Mouse (Mus musculus): ENCODE results near the gene Map1b. TPM values are rescaled to one million over a fixed set of nuclear protein-coding genes. Genes with fewer than 3 reads are reported as not detected.

Gene Map1b
- polyA plus RNA-seq, 1 experiment from 2014 or later, result 23.4 TPM

- Histone ChIP-seq H3K27ac (no peak overlapping the region), H3K36me3 (ENCODE audit: insufficient read depth, low read length) (no peaks in the 10 kb centered on the region), H3K4me2 (ENCODE audit: low read length) (no peak overlapping the region), H3K9me3 (replicated peaks; ENCODE audit: low read length) (no peaks in the 10 kb centered on the region), H3K27me3 (ENCODE audit: insufficient read depth, low read length) (no peaks in the 10 kb centered on the region), H3K4me3 (replicated peaks; ENCODE audit: low read depth, low read length) (no peak overlapping the region), H3K9ac (ENCODE audit: low read depth, low read length) (no peak overlapping the region), H3K4me1 (replicated peaks; ENCODE audit: insufficient read depth, low read length) (peaks cover 6% of the 10 kb centered on the region; the same call in 1 of the 2 replicates)
- no peak for TF ChIP-seq CTCF (IDR thresholded peaks at IDR 0.05; ENCODE audit: low read depth)
- 85% methylated on average over 9 of the region's 9 CpGs for WGBS
- ATAC-seq (replicated peaks; ENCODE audit: low FRiP score, low read depth) (no peak), DNase-seq (ENCODE audit: low spot score) (no peak)
Observed at GRCm38 (mm10) chr13:99472028-99472427, 44.3 kb downstream of the Map1b start.

- Histone ChIP-seq H3K9me3 (replicated peaks; ENCODE audit: low read length) (no peaks in the 10 kb centered on the region), H3K4me3 (replicated peaks; ENCODE audit: low read depth, low read length) (no peak overlapping the region), H3K36me3 (ENCODE audit: insufficient read depth, low read length) (no peaks in the 10 kb centered on the region), H3K27ac (no peak overlapping the region), H3K4me2 (ENCODE audit: low read length) (no peak overlapping the region), H3K4me1 (replicated peaks; ENCODE audit: insufficient read depth, low read length) (no peaks in the 10 kb centered on the region), H3K27me3 (ENCODE audit: insufficient read depth, low read length) (no peaks in the 10 kb centered on the region), H3K9ac (ENCODE audit: low read depth, low read length) (no peak overlapping the region)
- DNase-seq (ENCODE audit: low spot score) (no peak), ATAC-seq (replicated peaks; ENCODE audit: low FRiP score, low read depth) (no peak)
- no peak for TF ChIP-seq CTCF (IDR thresholded peaks at IDR 0.05; ENCODE audit: low read depth)
- WGBS, result 90% methylated on average over 7 of the region's 7 CpGs
Observed at GRCm38 (mm10) chr13:99470084-99470483, 46.3 kb downstream of the Map1b start.

- 88% methylated on average over 2 of the region's 2 CpGs for WGBS
- H3K36me3 ChIP-seq (ENCODE audit: insufficient read depth, low read length), result no peaks in the 10 kb centered on the region
- no peak for TF ChIP-seq CTCF (IDR thresholded peaks at IDR 0.05; ENCODE audit: low read depth)
- no peak overlapping the region for H3K9ac ChIP-seq (ENCODE audit: low read depth, low read length)
- no peaks in the 10 kb centered on the region for H3K4me1 ChIP-seq (replicated peaks; ENCODE audit: insufficient read depth, low read length)
- H3K4me3 ChIP-seq (replicated peaks; ENCODE audit: low read depth, low read length), result no peak overlapping the region
- no peaks in the 10 kb centered on the region for H3K9me3 ChIP-seq (replicated peaks; ENCODE audit: low read length)
- no peaks in the 10 kb centered on the region for H3K27me3 ChIP-seq (ENCODE audit: insufficient read depth, low read length)
- ATAC-seq (replicated peaks; ENCODE audit: low FRiP score, low read depth), result no peak
- H3K4me2 ChIP-seq (ENCODE audit: low read length), result no peak overlapping the region
- H3K27ac ChIP-seq, result no peak overlapping the region
- DNase-seq (ENCODE audit: low spot score), result no peak
Observed at GRCm38 (mm10) chr13:99468267-99468666, 48.1 kb downstream of the Map1b start.

GRCm38 (mm10) chr13:99466811-99467315 is 49.5 kb downstream of the Map1b start:
- Histone ChIP-seq H3K36me3 (ENCODE audit: insufficient read depth, low read length) (no peaks in the 10 kb centered on the region), H3K4me3 (replicated peaks; ENCODE audit: low read depth, low read length) (no peak overlapping the region), H3K27ac (no peak overlapping the region), H3K27me3 (ENCODE audit: insufficient read depth, low read length) (no peaks in the 10 kb centered on the region), H3K4me2 (ENCODE audit: low read length) (no peak overlapping the region), H3K9ac (ENCODE audit: low read depth, low read length) (no peak overlapping the region), H3K9me3 (replicated peaks; ENCODE audit: low read length) (no peaks in the 10 kb centered on the region), H3K4me1 (replicated peaks; ENCODE audit: insufficient read depth, low read length) (no peaks in the 10 kb centered on the region)
- TF ChIP-seq CTCF (IDR thresholded peaks at IDR 0.05; ENCODE audit: low read depth), result no peak
- DNase-seq (ENCODE audit: low spot score), result no peak
- WGBS, result 55% methylated on average over 6 of the region's 6 CpGs
- ATAC-seq (replicated peaks; ENCODE audit: low FRiP score, low read depth), result no peak

- H3K4me1 ChIP-seq (replicated peaks; ENCODE audit: insufficient read depth, low read length), result no peaks in the 10 kb centered on the region
- ATAC-seq (replicated peaks; ENCODE audit: low FRiP score, low read depth), result no peak
Observed at GRCm38 (mm10) chr13:99466064-99466463, 50.3 kb downstream of the Map1b start.

GRCm38 (mm10) chr13:99464551-99464950 is 51.8 kb downstream of the Map1b start:
- Histone ChIP-seq H3K9me3 (replicated peaks; ENCODE audit: low read length) (no peaks in the 10 kb centered on the region), H3K27me3 (ENCODE audit: insufficient read depth, low read length) (no peaks in the 10 kb centered on the region), H3K9ac (ENCODE audit: low read depth, low read length) (no peak overlapping the region), H3K4me1 (replicated peaks; ENCODE audit: insufficient read depth, low read length) (no peaks in the 10 kb centered on the region), H3K4me2 (ENCODE audit: low read length) (no peak overlapping the region), H3K27ac (no peak overlapping the region), H3K4me3 (replicated peaks; ENCODE audit: low read depth, low read length) (no peak overlapping the region), H3K36me3 (ENCODE audit: insufficient read depth, low read length) (no peaks in the 10 kb centered on the region)
- WGBS, result 68% methylated on average over 4 of the region's 4 CpGs
- TF ChIP-seq CTCF (IDR thresholded peaks at IDR 0.05; ENCODE audit: low read depth), result no peak
- DNase-seq (ENCODE audit: low spot score) (no peak), ATAC-seq (replicated peaks; ENCODE audit: low FRiP score, low read depth) (no peak)

More at GRCm38 (mm10) chr13:99466064-99466463, 50.3 kb downstream of the Map1b start:
- TF ChIP-seq CTCF (IDR thresholded peaks at IDR 0.05; ENCODE audit: low read depth), result no peak
- no peak for DNase-seq (ENCODE audit: low spot score)
- Histone ChIP-seq H3K27ac (no peak overlapping the region), H3K4me2 (ENCODE audit: low read length) (no peak overlapping the region), H3K27me3 (ENCODE audit: insufficient read depth, low read length) (no peaks in the 10 kb centered on the region), H3K9me3 (replicated peaks; ENCODE audit: low read length) (no peaks in the 10 kb centered on the region), H3K9ac (ENCODE audit: low read depth, low read length) (no peak overlapping the region), H3K4me3 (replicated peaks; ENCODE audit: low read depth, low read length) (no peak overlapping the region), H3K36me3 (ENCODE audit: insufficient read depth, low read length) (no peaks in the 10 kb centered on the region)
- 72% methylated on average over 2 of the region's 2 CpGs for WGBS

GRCm38 (mm10) chr13:99461886-99462285 is 54.5 kb downstream of the Map1b start:
- Histone ChIP-seq H3K4me3 (replicated peaks; ENCODE audit: low read depth, low read length) (no peak overlapping the region), H3K27ac (no peak overlapping the region), H3K9ac (ENCODE audit: low read depth, low read length) (no peak overlapping the region), H3K36me3 (ENCODE audit: insufficient read depth, low read length) (no peaks in the 10 kb centered on the region), H3K27me3 (ENCODE audit: insufficient read depth, low read length) (no peaks in the 10 kb centered on the region), H3K9me3 (replicated peaks; ENCODE audit: low read length) (no peaks in the 10 kb centered on the region), H3K4me1 (replicated peaks; ENCODE audit: insufficient read depth, low read length) (no peaks in the 10 kb centered on the region), H3K4me2 (ENCODE audit: low read length) (no peak overlapping the region)
- DNase-seq (ENCODE audit: low spot score) (no peak), ATAC-seq (replicated peaks; ENCODE audit: low FRiP score, low read depth) (no peak)
- TF ChIP-seq CTCF (IDR thresholded peaks at IDR 0.05; ENCODE audit: low read depth), result no peak
- WGBS, result 93% methylated on average over 4 of the region's 4 CpGs
